Mouse (Mus musculus): ENCODE data around the gene Sec14l3.

Sec14l3 gene

DNA sequence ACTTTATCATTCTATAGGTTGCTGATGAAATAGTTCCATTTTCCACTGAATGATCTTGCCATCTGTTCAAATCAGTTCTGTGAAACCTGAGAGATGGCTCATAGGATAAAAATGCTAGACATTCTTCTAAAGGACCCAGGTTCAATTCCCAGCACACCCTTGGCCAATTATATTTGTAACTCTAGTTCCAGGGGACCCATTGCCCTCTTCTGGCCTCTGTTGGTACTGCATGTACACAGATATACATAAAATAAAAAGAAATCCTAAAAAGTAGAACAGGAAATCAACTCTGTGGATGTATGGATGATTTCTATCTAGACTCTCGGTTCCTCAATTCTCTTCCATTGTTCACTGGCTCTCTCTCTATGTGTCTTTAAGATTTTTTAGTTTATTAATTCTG, 62.4 kb downstream of the Sec14l3 start:
- CTCF ChIA-PET, result no interaction called here

All from spleen, embryonic (tissue).